Mouse (Mus musculus): ENCODE results near the gene Borcs7.

Gene Borcs7

DNA sequence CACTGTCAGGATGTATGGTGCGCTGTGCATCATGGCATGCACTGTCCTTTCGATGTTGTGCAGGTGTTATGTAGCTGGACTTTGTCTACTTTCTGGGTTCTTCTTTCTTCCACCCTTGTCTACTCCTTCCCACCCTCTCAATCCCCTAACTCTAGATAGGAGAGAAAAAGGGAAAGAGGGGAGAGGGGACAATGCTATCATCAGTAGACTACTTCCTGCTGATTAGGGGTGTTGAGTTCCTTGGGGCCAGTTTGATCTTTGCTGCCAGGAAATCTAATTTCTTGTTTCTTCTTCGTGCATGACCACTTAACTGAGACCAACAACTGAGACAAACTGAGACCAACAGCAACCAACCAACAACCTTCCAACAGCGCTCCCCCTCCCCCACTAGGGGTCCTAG is 20.9 kb downstream of the Borcs7 start:
- in situ Hi-C loops (cut with MboI, MseI): no loop called here

DNA sequence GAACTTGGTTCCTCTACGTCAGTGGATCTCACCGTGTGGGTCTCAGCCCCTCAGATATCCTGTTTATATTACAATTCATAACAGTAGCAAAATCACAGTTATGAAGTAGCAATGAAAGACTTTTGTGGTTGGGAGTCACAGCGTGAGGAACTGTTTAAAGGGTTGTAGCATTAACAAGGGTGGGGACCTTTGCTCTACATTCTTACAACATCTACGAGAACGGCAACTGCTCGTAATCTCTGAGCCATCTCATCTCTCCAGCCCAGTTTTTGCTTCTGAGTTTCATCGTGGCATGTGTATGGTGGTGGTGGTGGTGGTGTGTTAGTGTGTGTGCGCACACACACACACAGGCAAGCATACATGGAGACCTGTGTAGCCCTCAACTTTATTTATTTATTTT is 24.5 kb downstream of the Borcs7 start:
- in situ Hi-C loops (cut with MboI, MseI): no loop called here

DNA sequence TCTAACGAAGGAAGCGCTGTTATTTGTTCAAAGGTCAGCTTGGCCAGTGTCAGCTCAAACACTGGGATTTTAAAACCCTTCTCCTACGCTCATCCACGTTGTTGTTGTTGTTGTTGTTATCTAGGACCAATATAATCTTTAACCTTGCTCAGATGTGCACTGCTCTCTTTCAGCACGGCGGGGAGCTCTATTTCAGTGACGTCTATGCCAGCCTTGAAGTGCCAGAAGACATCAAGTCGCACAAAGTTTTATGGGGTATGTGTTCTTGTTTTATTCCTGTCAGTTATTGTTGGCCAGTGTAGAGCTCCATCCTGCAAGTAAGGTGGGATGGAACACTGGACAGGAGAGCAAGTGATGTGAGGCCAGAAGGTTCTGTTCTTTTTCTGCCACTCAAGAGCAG is 25.3 kb downstream of the Borcs7 start:
- in situ Hi-C loops (cut with MboI, MseI): no loop called here

DNA sequence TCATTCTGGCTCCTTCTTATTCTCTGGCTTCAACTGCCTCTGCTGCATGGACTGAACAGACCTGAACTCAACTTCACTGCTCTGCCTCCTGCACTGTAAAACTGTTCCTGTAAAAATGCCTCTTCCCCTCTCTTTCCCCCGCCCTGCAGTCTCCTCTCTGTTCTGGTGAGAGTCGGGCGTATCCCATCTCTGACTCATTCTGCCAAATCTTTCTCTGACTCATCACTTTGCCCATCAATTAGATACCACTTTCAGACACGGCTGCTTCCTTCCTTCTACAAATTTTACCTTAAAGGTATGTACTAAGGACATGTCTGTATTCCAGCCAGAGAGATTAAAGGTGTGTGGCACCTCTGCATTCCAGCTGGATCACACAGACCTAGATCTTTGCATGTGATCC is 28.4 kb downstream of the Borcs7 start:
- in situ Hi-C loops (cut with MboI, MseI): no loop called here

DNA sequence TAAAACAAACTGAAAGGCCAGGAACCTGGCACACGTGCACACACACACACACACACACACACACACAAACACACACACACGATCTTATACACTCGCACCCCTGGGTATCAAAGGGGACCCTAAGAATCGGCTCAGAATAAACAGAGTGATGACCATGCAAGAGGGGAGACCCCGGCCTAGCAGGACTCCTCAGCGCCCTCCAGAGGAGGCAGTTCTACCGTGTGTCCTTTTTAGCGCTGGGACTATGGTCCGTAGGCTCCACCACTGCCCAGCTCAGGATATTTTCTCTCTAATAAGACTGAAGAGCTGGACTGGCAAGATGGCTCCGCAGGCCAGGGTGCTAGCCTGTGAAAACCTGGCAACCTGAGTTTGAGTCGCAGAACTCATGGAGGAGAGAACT is 34.7 kb downstream of the Borcs7 start:
- in situ Hi-C loops (cut with MboI, MseI): no loop called here

DNA sequence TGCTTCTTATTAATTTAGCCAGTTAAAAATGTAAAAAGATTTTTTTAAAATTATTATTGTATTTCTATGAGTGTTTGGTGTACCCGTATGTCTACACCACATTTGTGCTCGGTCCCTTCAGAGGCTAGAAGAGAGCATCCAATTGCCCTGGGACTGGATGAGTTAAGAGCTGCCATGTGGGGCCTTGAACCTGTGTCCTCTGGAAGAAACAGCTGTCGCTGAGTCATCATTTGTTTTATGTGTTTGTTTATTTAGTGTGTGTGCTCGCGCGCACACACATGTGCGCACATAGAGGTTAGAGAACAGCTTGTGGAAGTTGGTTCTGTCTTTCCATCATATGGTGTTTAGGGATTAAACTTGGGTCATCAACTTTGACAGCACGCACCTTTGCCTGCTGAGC is 36.4 kb downstream of the Borcs7 start:
- in situ Hi-C loops (cut with MboI, MseI): no loop called here

DNA sequence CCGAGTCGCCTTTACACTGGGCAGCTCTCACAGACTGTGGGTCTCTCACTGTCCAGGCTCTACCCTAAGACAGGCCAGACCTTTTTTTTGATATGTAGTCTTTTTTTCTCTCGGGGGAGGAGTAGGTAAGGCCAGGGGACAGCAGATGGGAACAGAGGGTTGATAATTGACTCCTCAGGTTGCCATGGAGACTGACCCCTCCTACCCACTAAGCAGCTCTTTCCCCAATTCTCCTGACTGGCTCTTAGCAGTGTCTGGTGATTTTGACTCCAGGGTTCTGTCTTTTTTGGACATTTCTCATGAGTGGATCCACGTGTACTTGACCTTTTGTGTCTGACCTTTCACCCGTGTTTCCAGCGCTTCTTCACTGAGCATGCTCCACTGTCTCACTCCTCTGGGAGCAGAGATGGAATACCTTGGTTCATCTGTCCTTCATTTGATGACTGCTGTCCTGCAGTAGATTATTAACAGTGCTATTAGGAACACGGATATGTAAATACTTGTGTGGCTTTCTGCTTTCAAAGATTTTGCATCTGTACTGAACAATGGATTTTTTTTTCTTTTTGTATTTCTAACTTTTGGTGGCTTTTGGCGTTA is 37.5 kb downstream of the Borcs7 start:
- in situ Hi-C loops (cut with MboI, MseI): no loop called here

DNA sequence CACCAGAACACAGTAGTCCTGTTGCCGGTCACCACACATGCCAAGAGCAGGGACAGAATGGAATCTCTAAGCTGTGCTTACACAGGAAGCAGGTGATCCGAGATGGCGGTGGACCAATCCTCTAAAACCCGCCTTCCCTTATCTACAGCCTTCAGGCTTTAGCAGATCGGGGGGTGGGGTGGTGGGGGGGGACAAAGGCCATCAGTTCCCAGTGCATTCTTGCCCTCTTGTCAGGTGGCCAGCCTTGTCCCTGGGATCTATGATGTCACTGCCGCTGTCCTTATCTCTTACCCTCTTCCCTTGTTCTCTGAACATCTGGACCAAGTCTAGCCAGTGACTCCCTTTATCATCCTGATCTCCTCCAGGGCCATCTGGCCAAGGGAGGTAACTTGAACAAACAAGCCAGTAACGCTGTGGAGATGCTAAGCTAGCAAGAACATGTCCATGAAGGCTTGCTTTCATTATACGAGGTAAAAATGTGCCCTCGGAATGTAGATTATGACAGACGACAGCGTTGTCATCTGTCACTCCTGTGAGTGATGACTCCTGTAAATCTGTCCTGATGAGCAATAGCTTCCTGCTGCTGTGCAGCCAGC is 38.3 kb downstream of the Borcs7 start:
- in situ Hi-C loops (cut with MboI, MseI): no loop called here

DNA sequence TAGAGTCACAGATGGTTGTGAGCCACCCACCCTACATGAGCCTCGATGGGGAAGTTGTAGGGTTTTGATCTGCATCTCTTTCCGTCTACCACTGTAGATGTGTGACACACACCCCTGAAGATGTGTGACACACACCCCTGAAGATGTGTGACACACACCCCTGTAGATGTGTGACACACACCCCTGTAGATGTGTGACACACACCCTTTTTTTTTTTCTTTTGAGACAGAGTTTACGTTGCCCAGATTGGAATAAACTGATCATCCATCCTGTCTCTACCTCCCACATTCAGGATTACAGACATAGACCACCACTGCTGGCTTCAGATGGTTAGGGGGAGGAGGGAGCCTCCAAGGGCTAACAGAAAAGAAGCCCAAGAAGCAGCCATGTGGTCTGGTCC is 39.2 kb downstream of the Borcs7 start:
- in situ Hi-C loops (cut with MboI, MseI): no loop called here

DNA sequence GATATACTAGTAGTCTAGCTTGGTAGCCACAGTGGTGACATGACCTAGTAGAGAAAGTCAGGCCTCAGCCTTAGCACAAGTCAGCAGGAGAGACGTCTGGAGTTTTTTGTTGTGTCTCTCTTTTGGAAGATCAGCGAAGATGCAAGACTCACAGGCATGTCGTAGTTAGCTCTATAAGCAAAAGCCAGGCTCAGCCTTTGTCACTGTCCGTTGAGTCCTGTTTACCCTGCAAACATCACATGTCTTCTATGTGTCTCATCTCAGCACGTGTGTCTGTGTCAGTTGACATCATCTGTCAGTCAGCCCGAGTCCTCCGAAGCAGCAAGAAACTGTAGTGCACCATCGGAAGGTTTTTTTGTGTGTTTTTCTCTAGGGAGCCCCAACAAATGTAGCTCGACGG is 41.6 kb downstream of the Borcs7 start:
- in situ Hi-C loops (cut with MboI, MseI): loop anchor here (5.0 kb wide), 2 partner anchors 59 to 66 kb away; partner anchors contain the start of gene Cyp17a1

DNA sequence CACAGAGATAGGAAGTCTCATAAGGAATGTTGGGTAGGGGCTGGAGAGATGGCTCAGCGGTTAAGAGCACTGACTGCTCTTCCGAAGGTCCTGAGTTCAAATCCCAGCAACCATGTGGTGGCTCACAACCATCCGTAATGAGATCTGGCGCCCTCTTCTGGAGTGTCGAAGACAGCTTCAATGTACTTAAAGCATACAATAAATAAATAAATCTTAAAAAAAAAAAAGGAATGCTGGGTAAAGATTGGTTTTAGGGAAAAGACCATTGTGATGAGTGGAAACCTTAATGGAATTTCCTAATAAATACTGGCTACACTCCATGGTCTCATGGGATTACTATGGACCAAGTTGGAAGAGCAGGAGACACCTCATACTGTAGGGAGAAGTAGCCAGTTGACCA is 43.0 kb downstream of the Borcs7 start:
- in situ Hi-C loops (cut with MboI, MseI): loop anchor here (5.0 kb wide), 2 partner anchors 60 to 65 kb away; partner anchors contain the start of gene Cyp17a1

DNA sequence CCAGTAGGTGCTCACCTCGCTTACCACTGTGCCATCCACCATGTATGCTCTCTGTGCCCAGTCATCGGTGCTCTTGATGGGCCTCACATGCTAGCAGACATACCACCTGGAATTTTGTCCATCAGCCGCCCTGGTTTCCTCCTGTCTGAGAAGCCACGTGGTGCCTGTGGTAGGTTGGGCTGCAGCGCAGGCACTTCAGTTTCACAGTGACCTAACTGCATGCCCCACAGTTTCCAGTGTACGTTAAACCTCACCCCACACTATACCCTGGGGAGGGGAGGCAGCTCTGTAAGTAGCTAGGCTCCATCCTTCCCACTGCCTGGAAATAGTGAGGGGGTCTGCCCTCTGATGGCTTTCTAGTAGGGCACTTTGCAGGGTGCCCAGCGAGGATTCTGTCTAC is 43.9 kb downstream of the Borcs7 start:
- in situ Hi-C loops (cut with MboI, MseI): loop anchor here (5.0 kb wide), 2 partner anchors 61 to 64 kb away; partner anchors contain the start of gene Cyp17a1

DNA sequence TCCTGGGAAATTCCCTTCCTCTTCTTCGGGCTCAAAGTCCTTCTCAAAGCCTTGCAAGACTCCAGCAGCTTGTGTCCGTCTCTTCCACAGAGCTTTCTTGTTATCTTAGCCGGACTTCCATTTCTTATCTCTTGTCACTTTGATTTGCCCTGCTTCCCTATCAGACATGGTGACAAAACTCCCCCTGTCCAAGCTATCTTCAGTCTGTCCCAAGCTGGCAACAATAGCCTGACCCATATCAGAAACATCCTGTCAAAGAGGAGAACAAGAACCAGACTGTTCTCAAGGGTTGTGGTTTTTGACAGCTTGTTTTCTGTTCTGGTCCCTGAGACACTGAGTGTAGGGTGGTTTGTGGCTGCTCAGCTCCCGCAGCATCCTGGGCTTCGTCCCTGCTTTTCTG is 45.5 kb downstream of the Borcs7 start:
- in situ Hi-C loops (cut with MboI, MseI): loop anchor here (5.0 kb wide), 1 partner anchor 148 kb away; no protein-coding TSS in a partner anchor

DNA sequence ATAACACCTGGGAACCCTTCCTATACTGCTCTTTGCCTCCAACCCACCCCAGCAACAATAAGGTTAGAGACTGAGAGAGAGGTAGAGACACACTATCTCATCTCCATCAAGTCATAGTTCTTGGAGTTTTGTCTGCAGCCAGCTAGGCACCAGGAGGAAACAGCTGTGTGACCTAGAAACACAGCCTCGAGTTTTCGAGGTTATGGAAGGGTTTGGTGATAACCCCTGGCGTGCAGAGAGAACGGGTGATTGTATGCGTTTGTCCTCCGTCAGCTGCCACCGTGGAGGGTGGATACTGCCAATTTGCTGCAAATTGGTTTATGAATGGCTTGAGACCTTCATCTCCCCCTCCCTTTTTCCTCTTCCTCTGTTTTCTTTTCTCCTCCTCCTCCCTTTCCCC is 47.4 kb downstream of the Borcs7 start:
- in situ Hi-C loops (cut with MboI, MseI): loop anchor here (5.0 kb wide), 1 partner anchor 150 kb away; no protein-coding TSS in a partner anchor

DNA sequence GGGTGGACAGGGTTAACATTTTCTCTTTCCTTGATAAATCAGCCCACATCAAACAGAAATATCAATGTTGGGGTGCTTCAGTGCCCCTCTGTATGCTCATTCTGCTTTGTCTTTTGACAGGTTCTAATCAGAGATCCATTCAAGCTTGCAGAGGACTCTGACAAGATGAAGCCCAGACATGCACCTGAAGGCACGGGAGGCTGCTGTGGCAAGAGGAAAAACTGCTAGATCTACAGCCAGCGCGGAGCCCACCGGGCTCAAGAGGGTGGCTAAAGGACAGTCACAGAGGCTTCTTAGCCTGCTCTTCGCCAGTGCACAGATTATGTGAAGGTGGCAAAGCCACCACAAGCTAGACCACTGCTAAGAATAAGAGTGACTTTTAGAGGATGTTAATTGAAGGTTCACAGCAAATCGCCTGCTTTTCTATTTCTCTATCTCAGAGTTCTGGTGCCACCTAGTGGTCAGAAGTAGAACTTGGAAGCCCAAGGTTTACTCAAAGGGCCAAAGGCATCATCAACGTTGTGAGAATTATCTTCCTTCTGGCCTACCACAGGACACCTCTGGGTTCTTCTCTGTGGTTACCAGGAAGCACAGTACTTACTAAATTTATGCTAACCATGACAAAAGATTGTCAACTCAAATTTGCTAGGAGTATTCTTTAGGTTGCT is 50.8 kb downstream of the Borcs7 start:
- in situ Hi-C loops (cut with MboI, MseI): no loop called here

DNA sequence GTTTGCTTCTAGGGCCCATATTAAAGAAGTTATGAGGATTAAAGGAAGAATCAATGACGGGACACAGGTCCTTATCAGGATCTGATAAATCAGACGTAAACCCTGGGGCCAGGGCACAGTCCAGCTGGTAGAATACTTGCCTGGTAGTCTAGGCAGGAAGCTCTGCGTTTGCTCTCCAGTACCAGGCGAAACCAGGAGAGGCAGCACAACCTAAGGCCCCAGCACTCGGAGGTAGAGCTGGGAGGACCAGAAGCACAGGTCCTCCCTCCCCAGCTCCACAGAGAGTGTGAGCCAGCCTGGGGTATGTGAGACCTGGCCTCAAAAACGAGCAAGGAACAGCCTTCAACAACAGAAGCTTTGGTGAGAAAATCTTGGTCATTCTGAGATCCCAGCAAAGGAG is 51.9 kb downstream of the Borcs7 start:
- in situ Hi-C loops (cut with MboI, MseI): no loop called here

DNA sequence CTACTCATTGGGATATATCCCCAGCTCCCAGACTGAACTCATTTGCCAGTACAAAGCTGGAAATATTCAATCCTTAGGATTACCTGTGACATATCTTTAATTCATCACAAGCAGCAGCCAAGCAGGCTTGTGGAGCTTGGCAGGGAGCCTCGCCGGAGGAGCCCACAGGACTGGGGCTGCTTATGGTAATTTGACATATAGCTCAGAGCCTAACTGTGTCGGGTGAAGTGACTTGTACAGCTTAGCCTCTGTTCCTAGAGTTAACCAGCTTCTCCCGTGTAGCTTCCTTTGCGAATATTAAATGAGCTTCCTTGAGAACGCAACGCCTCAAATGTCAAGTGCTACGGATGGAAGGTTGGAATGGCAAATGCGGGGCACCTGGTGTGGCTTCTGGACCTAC is 55.0 kb downstream of the Borcs7 start:
- in situ Hi-C loops (cut with MboI, MseI): no loop called here

DNA sequence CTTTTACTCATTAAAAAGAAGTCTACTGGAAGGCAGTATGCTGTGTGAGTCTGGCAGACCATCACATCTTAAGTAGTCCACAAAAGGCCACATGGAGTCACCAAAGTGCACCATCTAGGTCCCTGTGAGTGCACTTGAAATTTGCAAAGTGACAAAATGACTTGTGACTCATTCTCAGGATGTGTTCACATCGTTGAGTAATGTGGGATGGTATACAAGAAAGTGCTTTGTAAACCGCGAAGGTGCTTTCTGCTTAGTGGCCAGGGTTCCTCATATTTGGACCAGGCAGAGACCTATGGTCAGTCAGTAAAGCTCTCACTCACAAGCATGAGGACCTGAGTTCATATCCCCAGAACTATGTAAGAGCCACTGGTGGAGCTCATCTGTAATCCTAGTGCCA is 58.1 kb downstream of the Borcs7 start:
- in situ Hi-C loops (cut with MboI, MseI): no loop called here

DNA sequence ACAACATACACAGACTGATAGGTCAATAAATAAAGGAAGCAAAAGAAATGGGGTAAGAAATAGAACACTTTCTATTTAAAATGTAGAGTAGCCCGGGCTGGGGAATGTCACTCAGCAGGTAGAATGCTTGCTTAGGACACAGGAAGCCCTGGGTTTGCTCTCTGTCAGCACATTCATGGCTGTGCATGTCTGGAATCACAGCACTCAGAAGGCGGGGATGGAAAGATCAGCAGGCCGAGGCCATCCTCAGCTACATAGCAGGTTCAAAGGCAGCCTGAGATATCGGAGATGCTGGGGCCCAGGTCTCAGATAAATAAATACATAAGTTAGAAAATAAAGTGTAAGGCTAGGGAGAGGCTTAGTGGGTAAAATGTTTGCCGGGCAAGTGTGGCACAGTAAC is 62.5 kb downstream of the Borcs7 start:
- in situ Hi-C loops (cut with MboI, MseI): no loop called here

Data from T-helper 1 cell (primary cell).